Mouse (Mus musculus): Measurements from ENCODE around the gene Uqcrc1.

- TF ChIP-seq CTCF (IDR thresholded peaks at IDR 0.05; ENCODE audit: low read depth) (no peak), EP300 (IDR thresholded peaks at IDR 0.05; ENCODE audit: low read depth) (no peak)
These were observed 16.7 kb downstream of the Uqcrc1 start, which contains the start of gene Col7a1 for GRCm38 (mm10) chr9:108953081-108953636.
